Mouse (Mus musculus): ENCODE results near the gene Serac1. TPM values are rescaled to one million over a fixed set of nuclear protein-coding genes. Genes with fewer than 3 reads are reported as not detected.
A peak's percentile ranks its signal among the peaks of the same experiment; 100 is the strongest.

Serac1 gene
- total and polyA plus RNA-seq, 3 experiments, result 4.1 to 5.9 TPM; not detected in 1

DNA sequence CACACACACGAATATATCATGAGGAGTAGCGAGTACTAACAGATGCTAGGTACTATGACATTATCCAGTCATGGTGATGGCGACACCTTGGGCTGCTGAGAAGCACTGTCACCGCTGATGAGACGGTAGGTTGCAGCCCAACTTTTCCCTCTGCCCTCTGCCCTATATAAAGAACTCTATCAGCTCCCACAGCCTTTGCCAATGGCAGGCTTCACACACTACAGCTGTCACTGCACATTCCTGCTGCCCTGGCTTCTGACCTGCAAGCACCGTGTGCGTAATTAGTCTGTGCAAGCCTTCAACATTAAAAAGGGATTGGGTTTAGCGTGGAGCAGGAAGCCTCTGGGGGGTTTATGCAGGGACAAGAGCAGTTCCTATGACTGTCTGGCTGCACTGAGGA lies 16.7 kb downstream of the Serac1 start:
- Histone ChIP-seq H3K27ac (ENCODE audit: control insufficient read depth, low read depth, low read length) (no peak overlapping the region), H3K4me3 (ENCODE audit: control insufficient read depth in 1 of 2, insufficient read depth in 1 of 2, low read depth in 2 of 2, low read length in 2 of 2) (no peak overlapping the region), H3K9me3 (replicated peaks; ENCODE audit: insufficient read depth, low read length) (no peaks in the 10 kb centered on the region), H3K9ac (ENCODE audit: control insufficient read depth, low read depth, low read length, poor library complexity, severe bottlenecking) (no peak overlapping the region), H3K4me1 (ENCODE audit: control insufficient read depth in 1 of 2, insufficient read depth in 2 of 2, low read length in 2 of 2) (peaks cover 0 to 4% of the 10 kb centered on the region in 2 experiments; a peak in 2 of 4 replicates), H3K36me3 (ENCODE audit: control insufficient read depth in 1 of 2, insufficient read depth in 2 of 2, low read length in 2 of 2) (no peaks in the 10 kb centered on the region; a peak in 1 of 4 replicates), H3K79me2 (ENCODE audit: control insufficient read depth, insufficient read depth, low read length, poor library complexity) (no peaks in the 10 kb centered on the region), H3K27me3 (ENCODE audit: control insufficient read depth in 1 of 2, insufficient read depth in 2 of 2, low read length in 2 of 2) (no peaks in the 10 kb centered on the region)
- TF ChIP-seq TAL1 (IDR thresholded peaks at IDR 0.05; ENCODE audit: low read length), result no peak
- TF ChIP-seq UBTF (IDR thresholded peaks at IDR 0.05; ENCODE audit: borderline replicate concordance, insufficient read depth, low read depth, low read length), result no peak
- TF ChIP-seq GABPA (IDR thresholded peaks at IDR 0.05; ENCODE audit: low read depth, low read length), result no peak
- no peak for TF ChIP-seq ZNF384 (IDR thresholded peaks at IDR 0.05; ENCODE audit: low read depth, low read length)
- no peak for TF ChIP-seq USF1 (IDR thresholded peaks at IDR 0.05; ENCODE audit: low read depth, low read length)
- no peak for TF ChIP-seq JUND (IDR thresholded peaks at IDR 0.05; ENCODE audit: low read depth, low read length)
- no peak for TF ChIP-seq MAFK (IDR thresholded peaks at IDR 0.05; ENCODE audit: borderline replicate concordance, low read depth, low read length)
- TF ChIP-seq MYC (IDR thresholded peaks at IDR 0.05; ENCODE audit: low read depth, low read length), result no peak
- TF ChIP-seq CHD2 (IDR thresholded peaks at IDR 0.05; ENCODE audit: low read length), result no peak
- no peak for TF ChIP-seq POLR2AphosphoS2 (IDR thresholded peaks at IDR 0.05; ENCODE audit: low read length)
- TF ChIP-seq SMC3 (IDR thresholded peaks at IDR 0.05; ENCODE audit: low read depth, low read length), result no peak
- TF ChIP-seq SIN3A (IDR thresholded peaks at IDR 0.05; ENCODE audit: low read length), result no peak
- TF ChIP-seq GATA1 (IDR thresholded peaks at IDR 0.05; ENCODE audit: low read depth, low read length), result no peak
- no peak for TF ChIP-seq MYB (IDR thresholded peaks at IDR 0.05; ENCODE audit: low read depth, low read length)
- TF ChIP-seq TBP (IDR thresholded peaks at IDR 0.05; ENCODE audit: low read depth, low read length), result no peak
- TF ChIP-seq ZMIZ1 (IDR thresholded peaks at IDR 0.05; ENCODE audit: low read depth, low read length), result no peak
- no peak for TF ChIP-seq USF2 (IDR thresholded peaks at IDR 0.05; ENCODE audit: borderline replicate concordance in 1 of 2, insufficient read depth in 1 of 2, low read depth in 1 of 2, low read length in 2 of 2)
- no peak for DNase-seq (ENCODE audit: low read depth, low spot score)

DNA sequence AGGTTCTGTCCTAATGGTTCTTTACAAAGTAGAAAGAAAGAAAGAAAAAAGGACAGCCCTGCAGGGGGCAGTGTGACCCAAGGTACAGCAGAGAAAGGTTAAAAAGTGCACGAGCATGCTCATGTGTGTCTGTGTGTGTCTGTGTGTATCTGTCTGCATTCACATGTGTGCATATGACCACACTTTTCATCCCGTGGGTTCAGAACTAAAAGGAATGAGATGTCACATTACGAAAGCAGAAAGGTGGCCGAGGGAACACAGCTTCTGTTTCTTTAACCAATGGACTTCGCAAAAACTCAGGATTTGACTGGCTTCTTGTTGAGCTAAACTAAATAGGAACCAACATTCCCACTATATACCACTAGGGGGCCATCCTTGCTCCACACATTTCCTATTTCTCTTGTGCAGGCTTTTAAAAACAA lies 24.6 kb downstream of the Serac1 start:
- H3K27ac ChIP-seq (ENCODE audit: control insufficient read depth, low read depth, low read length), result no peak overlapping the region
- no peaks in the 10 kb centered on the region for H3K36me3 ChIP-seq (ENCODE audit: control insufficient read depth in 1 of 2, insufficient read depth in 2 of 2, low read length in 2 of 2)
- H3K27me3 ChIP-seq (ENCODE audit: control insufficient read depth in 1 of 2, insufficient read depth in 2 of 2, low read length in 2 of 2), result no peaks in the 10 kb centered on the region
- TF ChIP-seq MAX (IDR thresholded peaks at IDR 0.05; ENCODE audit: low read length) (peak; percentile 37; the same call in 1 of the 2 replicates), ZC3H11A (IDR thresholded peaks at IDR 0.05; ENCODE audit: low read depth, low read length) (peak; percentile 33; the same call in 1 of the 2 replicates), CTCF (IDR thresholded peaks at IDR 0.05 in 2 of 3, conservative IDR thresholded peaks at IDR 0.05 in 1 of 3; ENCODE audit: control insufficient read depth in 1 of 3, insufficient read depth in 1 of 3, low read depth in 2 of 3, low read length in 3 of 3, poor library complexity in 1 of 3, severe bottlenecking in 1 of 3) (peak; percentile 33 to 60 (median 56)), MXI1 (IDR thresholded peaks at IDR 0.05; ENCODE audit: low read depth, low read length) (0 out of 2 replicates have a peak, but pooled peaks have one; percentile 19), SMC3 (IDR thresholded peaks at IDR 0.05; ENCODE audit: low read depth, low read length) (peak; percentile 56), CHD1 (IDR thresholded peaks at IDR 0.05; ENCODE audit: low read depth, low read length) (no peak), RAD21 (IDR thresholded peaks at IDR 0.05; ENCODE audit: low read depth, low read length) (peak; percentile 69), ELF1 (IDR thresholded peaks at IDR 0.05; ENCODE audit: low read depth, low read length) (no peak)
- peak overlapping the region; percentile 49 for H3K9ac ChIP-seq (ENCODE audit: control insufficient read depth, low read depth, low read length, poor library complexity, severe bottlenecking)
- H3K4me3 ChIP-seq (ENCODE audit: control insufficient read depth in 1 of 2, insufficient read depth in 1 of 2, low read depth in 2 of 2, low read length in 2 of 2), result peak overlapping the region; percentile 10 to 55; a peak in 2 of 4 replicates
- peak; percentile 89 for DNase-seq (ENCODE audit: low read depth, low spot score)
- no peaks in the 10 kb centered on the region for H3K79me2 ChIP-seq (ENCODE audit: control insufficient read depth, insufficient read depth, low read length, poor library complexity)
- no peaks in the 10 kb centered on the region for H3K4me1 ChIP-seq (ENCODE audit: control insufficient read depth in 1 of 2, insufficient read depth in 2 of 2, low read length in 2 of 2)
- no peaks in the 10 kb centered on the region for H3K9me3 ChIP-seq (replicated peaks; ENCODE audit: insufficient read depth, low read length)

Data from MEL (cell line).